Mouse (Mus musculus) layer of hippocampus, postnatal 10 days (tissue): ENCODE measurements around the gene Siva1. TPM values are rescaled to one million over a fixed set of nuclear protein-coding genes. Genes with fewer than 3 reads are reported as not detected.

Source experiments
- DNase-seq, 2 experiments: peaks; one replicate each; pipeline ENCODE4 v3.0.0; 2021; ENCODE audit warnings: low spot score in 2 of 2
- long read RNA-seq: library from polyadenylated mRNA; stranded (forward); transcript quantifications from one replicate; pipeline ENCODE4 v2.0.0, GENCODE M21; 2023
- total RNA-seq, 2 experiments: library from RNA; stranded (reverse); gene quantifications; 2 replicates each; pipeline ENCODE4 v1.2.3; 2021

The Siva1 gene
- total RNA-seq = 10 to 100 TPM; 17.0 to 19.5 TPM
- long read RNA-seq, transcript Siva1-201 (4 exons, 924 nt) = major isoform, 16 of 18 reads
- long read RNA-seq, partial matches to known transcripts = 0 of 18 reads
- long read RNA-seq, other reads (novel, unspliced or antisense) = 1 of 18 reads

DNA sequence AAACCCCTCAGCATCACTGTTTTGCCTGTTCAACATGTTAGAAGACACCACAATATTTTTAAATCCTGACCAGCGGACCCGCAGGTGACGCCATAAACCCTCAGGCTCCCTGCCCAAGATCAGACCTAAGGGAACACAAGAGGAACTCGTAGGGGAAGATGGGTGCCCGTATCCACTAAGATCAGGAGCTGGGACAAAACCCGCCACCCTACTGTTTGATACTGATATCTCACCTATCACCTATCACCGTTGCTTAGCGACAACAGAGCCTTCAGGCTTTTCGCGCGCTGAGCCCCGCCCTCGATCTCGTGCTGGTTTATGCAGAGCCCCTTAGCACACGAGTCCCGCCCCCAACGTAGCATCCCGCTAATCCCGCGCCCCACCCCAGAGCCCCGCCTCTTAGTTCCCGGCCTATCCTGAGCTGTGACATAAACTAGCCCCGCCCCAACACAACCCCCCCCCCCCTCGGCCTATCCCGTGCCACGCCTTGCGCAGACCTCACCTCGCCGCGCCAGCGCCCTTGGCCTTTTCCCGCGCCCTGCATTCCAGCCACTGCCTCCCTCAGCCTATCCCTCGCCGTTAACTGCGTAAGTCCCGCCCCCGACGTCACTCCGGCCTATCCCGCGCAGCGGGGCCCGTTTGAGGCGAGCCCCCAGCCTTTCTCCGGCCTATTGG is at the start of gene Siva1:
Gene Siva1, plus strand, starts transcription at position 500 of the 675 bp plus-strand sequence.
- DNase-seq = peak; percentile 94 to 95

DNA sequence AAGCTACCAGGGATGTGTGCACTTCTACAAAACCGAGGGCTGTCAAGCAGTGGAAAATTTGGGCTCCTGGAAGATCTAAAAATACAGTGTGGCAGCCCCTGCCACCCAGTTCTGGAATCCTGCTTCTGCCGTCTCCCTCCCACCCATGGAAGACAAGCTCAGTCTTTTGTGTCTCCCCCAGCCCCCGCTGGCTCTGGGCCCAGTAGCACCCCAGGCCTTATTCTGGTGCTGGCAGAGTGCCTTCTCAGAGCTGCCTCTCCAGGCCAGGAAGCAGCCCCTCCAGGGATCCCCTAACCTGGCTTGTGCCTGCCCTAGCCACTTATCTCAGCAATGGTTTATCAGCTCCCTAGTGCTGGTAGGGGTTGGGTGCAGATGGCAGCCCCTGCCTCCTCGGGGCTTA is 49.5 kb upstream of the Siva1 start:
- no peak for DNase-seq

DNA sequence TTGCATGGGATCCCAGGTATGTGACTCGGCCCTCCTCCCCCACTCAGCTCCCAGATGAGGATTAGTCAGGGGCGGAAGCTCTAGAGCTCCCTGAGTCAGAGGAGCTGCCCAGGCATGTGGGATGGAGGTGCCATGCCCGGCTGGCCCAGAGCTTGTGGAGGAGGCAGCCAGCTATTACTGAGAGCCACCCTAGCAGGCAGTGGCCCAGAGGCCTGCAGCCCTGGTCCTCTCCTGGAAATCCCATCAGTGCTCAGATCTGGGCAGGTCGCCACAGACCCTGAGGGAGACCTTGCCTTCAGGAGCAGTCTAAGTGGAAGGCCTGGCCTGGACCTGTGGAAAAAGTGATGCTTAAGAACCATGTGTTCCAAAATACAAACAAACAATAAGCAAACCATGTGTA is 48.9 kb upstream of the Siva1 start:
- DNase-seq = no peak

DNA sequence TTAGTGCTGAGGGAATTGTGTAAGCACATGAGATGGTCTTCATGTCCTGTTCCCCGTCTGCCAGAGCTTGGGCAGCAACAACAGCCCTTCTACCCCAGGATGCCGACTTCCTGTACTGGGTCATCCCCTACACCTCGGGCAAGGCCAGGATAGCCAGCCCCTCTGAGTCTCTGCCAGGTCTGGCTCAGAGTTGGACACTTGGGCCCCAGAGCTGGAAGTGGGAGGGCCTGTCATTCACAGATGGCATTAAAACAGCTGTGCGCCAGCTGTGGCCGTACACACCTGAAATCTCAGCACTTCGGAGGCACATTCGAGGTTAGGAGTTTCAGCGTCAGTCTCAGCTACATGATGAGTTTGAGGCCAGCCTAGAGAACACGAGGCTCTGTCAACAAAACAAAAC is 48.0 kb upstream of the Siva1 start:
- DNase-seq = no peak

DNA sequence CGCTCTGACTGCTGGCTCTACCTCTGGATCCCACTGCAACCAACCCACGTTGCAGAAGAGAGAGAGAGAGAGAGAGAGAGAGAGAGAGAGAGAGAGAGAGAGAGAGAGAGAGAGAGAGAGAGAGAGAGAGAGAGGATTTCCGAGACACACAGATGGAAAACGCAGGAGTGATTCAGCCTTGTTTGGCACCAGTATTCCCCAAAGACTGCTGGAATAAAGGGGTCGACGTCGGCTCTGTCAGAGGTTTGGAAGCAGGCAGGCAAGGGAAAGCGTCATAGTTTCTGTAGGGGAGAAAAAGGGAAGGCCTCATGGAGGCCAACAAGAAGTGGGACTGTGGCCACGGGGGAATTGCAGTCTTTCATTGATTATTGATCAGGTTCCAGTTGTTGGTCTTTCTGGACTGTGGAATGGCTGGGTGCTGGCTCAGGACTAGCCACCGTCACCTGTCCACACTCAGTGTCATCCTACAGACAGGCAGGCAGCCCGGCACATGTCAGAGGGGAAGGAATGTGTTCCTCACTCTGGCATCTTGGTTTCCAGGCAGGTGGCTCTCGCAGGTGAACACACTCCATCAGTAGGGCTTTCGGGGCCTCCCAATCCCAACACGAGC is 47.5 kb upstream of the Siva1 start:
- no peak for DNase-seq

DNA sequence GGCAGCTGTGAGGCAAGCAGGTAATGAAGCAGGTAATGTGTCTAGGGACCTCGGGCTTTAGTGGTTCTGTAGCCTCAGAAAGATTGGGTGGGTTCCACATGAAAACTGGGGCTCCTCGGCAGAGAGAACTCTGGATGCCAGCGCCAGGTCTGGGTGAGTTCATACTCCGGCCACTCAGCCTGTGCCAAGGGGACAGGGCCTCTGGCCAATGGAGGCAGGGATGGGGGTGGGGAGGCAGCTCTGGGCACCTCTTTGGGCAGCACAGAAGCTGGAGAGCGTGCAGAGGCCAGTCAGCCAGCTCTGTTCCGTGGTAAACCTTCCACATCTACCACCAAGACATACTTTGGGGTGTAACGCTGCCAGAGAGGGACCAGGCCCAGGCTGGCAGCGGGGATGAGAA is 46.9 kb upstream of the Siva1 start:
- DNase-seq = peak; percentile 67 to 78

DNA sequence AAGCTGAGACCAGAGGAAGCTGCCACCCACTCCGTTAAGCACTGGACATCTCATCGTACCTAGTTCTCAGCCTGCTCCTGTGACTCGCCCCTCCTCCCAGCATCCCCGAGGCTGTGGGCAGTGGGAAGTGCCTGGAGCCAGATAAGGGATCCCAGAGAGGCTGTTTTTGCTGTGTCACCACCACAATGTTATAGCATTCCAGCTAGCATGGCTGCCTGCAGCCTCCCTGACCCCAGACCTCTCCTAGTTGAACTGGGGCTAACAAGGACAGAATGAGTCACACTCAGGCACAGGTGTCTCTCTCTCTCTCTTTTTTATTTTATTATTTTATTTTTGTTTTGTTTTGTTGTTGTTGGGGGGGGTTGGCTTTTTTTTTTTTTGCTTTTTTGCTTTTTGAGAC is 45.3 kb upstream of the Siva1 start:
- DNase-seq = no peak

DNA sequence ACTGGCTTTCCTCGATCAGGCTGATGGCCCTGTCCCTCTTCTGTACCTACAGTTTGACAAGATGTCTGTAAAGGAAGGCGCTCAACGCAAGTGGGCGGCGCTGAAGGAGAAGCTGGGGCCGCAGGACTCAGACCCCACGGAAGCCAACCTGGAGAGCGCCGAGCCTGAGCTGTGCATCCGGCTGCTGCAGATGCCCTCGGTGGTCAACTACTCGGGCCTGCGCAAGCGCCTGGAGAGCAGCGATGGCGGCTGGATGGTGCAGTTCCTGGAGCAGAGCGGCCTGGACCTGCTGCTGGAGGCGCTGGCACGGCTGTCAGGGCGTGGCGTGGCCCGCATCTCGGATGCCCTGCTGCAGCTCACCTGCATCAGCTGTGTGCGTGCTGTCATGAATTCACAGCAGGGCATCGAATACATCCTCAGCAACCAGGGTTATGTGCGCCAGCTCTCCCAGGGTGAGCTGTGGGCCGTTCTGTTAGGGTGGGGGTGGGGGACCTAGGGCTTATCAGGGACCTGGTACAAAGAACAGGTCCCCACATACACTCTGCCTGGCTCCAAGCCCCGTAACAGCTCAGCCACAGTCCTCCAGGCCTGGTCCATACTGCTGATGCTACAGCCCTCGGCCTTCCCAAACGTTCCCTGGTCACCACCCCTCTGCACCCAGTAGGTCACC is 44.4 kb upstream of the Siva1 start:
- DNase-seq = no peak

DNA sequence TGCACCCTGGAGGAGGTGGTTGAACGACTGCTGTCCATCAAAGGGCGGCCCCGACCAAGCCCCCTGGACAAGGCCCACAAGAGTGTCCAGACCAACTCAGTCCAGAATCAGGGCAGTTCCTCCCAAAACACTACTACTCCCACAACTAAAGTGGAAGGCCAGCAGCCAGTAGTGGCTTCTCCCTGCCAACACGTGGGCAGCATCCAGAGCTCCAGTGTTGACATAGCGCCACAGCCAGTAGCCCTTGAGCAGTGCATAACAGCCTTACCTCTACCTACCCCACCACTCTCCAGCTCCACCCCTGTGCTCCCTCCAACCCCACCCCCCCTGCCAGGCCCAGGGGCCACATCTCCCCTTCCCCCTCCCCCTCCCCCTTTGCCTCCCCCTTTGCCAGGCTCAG is 40.5 kb upstream of the Siva1 start:
- no peak for DNase-seq

DNA sequence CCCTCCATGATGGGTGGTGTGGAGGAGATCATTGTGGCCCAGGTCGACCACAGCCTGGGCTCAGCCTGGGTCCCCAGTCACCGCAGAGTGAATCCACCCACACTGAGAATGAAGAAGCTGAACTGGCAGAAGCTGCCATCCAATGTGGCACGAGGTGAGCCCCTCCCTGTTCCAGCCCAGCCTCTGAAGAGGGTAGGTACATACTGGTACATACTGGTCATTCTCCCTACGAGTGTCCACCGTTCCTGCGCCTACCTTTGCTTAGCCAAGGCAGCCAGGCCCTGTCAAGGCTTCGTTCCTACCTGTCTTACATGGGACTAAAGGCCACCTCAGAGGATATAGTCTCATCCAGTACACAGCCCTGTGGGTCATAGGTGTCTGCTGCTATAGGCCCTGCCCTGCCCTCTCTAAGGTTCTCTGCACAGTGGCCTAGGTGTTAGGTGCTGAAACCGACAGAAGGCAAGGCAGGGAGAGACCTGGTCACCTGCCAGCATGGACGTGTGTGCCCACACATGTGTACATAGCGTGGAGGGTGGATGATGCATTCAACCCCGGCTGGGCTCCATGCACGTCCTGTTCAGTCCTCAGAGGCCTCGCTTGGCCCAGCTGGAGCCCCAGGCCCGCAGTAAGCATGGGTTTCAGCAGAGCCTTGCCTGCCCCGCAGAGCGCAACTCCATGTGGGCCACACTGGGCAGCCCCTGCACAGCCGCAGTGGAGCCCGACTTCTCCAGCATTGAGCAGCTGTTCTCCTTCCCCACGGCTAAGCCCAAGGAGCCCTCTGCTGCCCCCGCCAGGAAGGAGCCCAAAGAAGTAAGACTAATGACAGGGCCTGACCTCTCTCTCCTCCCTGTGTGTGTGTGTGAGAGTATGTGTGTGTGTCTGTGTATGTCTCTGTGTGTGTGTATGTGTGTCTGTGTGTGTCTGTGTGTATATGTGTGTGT is 39.5 kb upstream of the Siva1 start:
- DNase-seq = peak; percentile 62 to 71

DNA sequence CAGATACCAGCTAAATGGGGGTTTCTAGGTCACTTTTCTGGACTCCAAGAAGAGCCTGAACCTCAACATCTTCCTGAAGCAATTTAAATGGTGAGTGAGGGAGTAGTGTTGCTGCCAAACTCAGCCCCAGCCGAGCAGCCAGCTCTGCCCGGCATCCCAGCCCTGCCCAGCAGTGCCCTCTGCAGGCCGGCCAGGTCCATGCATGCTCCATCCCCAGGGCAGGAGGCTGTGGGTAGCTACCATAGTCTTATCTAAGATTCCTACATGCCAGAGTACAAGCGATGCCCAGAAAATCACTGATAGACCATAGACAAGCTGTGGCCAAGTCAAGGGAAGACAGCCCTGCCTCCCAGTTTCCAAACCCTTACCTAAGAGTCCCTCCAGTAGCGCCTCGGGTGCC is 38.7 kb upstream of the Siva1 start:
- peak; percentile 89 to 90 for DNase-seq

DNA sequence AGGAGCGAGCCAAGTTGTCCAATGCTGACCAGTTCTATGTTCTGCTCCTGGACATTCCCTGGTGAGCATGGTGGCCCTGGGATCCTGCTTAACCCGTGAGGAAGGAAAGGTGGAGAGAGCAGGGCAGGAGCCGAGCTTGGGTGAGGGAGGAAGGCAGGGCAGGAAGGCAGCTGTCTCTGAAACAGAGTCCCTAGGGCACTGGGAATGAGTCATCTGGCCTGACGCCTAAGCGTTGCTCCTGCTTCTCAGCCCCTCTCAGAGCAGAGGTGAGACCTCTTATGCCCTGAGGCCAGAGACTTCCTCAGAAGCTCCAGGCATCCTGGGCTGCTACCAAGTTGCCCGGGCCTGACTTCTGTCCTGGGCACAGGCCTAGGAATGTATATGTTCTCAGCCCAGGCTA is 37.5 kb upstream of the Siva1 start:
- DNase-seq = no peak

DNA sequence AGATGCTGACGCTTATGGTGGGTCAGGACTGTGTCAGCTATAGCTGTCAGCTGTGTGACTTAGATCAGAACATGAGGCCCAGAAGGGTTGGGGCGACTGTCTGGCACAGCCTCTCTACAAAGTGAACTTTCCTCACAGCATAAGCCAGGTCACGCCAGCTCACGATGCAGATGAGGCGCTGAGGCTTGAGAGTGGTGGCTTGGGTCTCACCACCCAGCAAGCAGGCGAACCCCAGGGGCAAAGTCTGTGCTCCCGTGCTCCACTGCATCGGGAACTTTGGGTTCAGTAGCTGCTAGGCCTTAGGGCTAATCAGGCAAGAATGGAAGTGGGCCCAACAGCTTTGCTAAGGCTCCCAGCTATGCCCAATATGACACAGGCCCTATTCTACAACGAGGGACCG is 35.4 kb upstream of the Siva1 start:
- no peak for DNase-seq

DNA sequence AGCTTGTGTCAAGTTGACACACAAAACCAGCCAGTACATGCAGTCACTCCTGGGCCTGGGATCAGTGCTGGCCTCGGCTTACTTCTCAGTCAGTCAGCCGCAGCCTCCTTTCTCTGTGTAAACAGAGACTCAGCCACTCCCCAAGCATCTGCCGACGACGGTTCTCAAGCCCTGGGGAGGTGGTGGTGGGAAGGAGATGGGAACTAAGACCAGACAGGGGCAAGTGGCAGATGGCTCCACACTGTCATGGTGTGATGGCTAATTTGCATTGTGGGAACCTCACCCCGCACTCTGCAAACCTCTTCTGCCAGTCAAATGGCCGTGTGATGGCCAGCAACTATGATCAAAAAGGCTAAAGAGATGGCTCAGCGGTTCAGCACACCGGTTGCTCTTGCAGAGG is 27.8 kb upstream of the Siva1 start:
- no peak for DNase-seq

DNA sequence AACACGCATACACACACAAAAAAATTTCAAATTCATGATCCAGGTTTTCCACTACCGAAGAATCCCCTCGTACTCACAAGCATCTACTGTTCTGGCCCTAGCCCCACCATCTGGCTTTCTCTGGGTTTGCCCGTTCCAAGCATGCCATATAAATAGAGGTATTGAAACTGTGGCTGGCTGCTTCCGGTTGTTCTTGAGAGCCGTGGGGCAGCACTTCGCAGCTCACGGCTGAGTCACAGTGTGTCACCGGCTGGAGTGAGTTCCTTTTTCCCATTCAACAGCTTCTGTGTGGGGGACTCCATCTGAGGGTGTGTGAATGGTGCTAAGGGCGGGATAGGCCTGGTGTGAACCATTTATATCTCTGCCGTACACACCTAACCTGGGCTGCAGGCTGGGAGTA is 27.3 kb upstream of the Siva1 start:
- peak; percentile 51 to 56 for DNase-seq

DNA sequence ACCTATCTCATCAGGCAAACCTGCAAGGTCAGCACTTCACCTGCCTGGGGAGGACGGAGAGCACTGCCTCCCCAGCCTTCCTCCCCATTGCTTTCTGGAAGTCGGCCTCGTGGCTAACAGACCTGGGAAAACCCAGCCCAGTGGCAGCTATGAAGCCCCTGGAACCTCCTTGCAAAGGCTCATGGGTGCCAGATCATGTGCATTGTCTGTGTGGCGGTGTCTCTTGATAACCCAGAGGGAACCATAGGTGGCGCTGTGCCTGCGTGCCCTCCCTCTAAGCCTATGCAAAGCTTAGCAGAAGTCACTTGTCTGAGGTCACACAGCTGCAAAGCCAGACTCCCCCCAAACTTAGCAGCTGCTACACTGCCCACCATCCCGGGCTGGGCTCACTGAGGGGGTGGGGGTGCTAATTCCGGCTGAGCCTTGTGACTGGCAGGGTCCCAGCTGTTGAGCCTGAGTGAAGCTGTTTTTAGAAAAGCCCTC is 26.5 kb upstream of the Siva1 start:
- DNase-seq = peak; percentile 72 to 73

DNA sequence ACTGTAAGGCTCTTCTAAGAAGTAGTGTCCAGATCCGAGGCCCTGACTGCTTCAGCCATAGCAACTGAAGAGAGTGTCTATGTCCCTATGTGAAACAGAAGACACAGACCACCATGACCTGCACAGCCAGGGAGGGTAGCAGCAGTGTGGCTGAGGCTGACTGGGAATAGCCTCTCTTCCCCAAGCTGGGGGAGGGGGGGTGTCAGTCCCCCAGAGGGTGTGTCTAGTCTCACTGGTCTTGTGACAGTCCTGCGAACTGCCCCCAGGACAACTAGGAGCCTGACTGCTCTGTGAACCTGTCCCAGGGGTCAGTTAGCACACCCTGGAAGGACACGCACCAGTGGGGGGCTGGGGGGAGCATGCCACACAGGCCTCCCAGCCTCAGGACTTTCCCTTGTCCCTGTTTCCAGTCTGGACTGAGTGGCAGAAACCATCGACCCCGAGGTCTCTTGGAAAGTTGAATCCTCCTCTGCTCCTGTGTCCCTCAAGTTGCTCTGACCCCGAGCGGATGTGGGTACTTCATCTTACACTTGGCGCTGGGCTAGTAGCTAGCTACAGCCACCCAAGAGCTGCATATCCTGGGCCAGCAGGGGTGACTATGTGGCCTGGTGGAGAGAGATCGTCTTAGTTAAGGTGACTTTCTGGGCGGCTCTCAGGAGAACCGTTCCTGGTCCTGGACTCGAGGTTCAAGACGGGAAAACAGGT is 25.3 kb upstream of the Siva1 start:
- DNase-seq = no peak

DNA sequence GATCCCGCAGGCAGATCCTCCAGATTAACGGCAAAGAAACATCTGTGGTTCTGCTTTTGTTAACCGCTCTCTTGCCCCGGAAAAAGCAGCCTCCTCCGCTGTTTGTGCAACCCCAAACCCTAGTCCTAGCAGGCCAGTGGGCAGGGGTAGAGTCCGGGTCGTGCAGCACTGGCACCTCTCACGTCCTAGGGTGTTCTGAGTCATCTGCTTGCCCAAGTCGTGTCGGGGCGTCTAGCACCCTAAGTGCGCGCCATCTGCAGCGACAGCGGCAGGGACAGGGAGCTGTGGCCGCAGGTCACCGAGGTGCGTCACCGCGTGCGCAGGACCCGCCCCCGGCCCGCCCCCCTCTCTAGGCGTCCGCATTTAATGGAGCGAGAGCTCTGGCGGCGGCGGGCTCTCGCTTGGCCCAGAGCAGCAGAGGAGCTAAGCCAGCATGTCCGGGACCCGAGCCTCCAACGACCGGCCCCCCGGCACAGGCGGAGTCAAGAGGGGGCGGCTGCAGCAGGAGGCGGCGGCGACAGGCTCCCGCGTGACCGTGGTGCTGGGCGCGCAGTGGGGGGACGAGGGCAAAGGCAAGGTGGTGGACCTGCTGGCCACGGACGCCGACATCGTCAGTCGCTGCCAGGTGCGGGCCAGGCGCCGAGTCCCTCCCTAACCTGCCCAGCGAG is 24.7 kb upstream of the Siva1 start, which contains the start of gene Adssl1:
Gene Adssl1, plus strand, starts transcription at position 360 of the 668 bp plus-strand sequence.
- DNase-seq = peak in 1 of 2 experiments; percentile 55

DNA sequence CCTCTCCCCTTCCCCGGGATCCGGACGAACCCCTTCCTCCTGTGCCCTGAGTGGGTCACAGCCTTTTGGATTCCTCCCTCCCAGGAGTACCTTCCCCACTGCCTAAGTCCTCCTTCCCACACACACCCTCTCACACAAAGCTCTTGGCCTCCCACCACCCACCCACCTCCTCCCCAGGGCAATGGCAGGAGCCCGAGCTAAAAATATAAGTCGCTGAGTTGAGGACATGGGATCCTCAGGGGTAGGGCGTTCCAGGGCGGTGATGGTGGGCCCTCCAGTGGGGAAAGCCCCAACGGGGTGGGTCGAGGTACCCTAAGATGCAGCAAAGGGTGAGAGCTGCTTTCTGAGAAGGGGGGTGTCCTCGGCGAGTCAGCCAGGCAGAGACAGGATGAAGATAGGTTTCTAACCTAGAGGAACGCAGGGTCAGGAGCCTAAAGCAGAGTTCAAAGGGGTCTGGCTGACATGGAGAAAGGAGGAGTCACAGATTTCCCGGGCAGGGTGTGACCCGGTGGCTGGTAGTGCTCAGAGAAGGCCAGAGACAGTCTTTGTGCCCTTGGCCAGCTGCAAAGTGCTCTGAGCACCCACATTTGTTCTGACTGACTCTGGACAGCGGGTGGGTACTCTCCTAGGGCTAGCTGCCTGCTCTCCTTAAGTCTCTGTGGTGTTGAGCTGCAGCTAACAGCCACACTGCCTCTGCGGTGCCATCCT is 24.0 kb upstream of the Siva1 start:
- DNase-seq = no peak
